Mouse (Mus musculus): ENCODE results near the gene H2afz. TPM values are rescaled to one million over a fixed set of nuclear protein-coding genes. Genes with fewer than 3 reads are reported as not detected.
A peak's percentile ranks its signal among the peaks of the same experiment; 100 is the strongest.

Gene H2afz
- total and polyA plus RNA-seq, 3 experiments: 1,006 to 3,472 (median 1,732) TPM

DNA sequence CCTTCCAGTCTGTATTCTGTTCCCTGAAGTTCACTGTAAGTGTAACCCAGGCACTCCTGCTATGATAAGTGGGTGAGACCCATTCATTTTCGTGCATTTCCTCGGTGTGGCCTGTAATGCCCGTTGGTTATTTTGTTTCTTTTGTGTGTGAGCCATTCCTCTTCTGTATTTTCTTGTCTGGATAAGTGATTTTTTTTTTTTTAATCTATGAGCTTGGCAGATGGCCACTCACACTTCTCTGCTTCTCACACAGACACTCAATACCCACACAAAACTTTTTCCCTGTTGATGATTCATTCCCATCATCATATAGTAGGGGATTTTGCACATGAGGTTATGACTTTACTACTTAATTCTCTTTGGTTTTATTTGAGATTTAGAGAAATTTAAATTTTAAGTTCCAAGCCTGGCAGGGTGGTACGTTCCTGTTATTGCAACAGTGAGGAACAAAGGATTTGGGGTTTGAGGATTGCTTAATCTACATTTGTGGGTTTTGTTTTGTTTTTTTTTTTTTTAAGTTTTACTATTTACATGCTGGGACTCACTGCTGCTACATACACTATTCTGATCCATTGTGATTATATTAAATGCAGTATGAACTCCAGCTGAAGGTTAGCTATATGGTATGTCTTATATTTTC lies 15.9 kb downstream of the H2afz start:
- H3K27ac ChIP-seq (ENCODE audit: control insufficient read depth, low read depth, low read length): no peak overlapping the region
- DNase-seq (ENCODE audit: low read depth, low spot score): no peak
- TF ChIP-seq RCOR1 (IDR thresholded peaks at IDR 0.05; ENCODE audit: low read depth, low read length) (0 out of 2 replicates have a peak, but pooled peaks have one; percentile 35), ZNF384 (IDR thresholded peaks at IDR 0.05; ENCODE audit: low read depth, low read length) (peak; percentile 70; the same call in 1 of the 2 replicates), MAZ (IDR thresholded peaks at IDR 0.05; ENCODE audit: low read depth, low read length) (no peak), CHD1 (IDR thresholded peaks at IDR 0.05; ENCODE audit: low read depth, low read length) (no peak)
- no peaks in the 10 kb centered on the region for H3K9me3 ChIP-seq (replicated peaks; ENCODE audit: insufficient read depth, low read length)
- no peak overlapping the region for H3K4me3 ChIP-seq (ENCODE audit: control insufficient read depth in 1 of 2, insufficient read depth in 1 of 2, low read depth in 2 of 2, low read length in 2 of 2)
- H3K27me3 ChIP-seq (ENCODE audit: control insufficient read depth in 1 of 2, insufficient read depth in 2 of 2, low read length in 2 of 2): no peaks in the 10 kb centered on the region
- H3K9ac ChIP-seq (ENCODE audit: control insufficient read depth, low read depth, low read length, poor library complexity, severe bottlenecking): no peak overlapping the region
- peaks cover 4 to 6% of the 10 kb centered on the region in 2 experiments; a peak in 3 of 4 replicates for H3K4me1 ChIP-seq (ENCODE audit: control insufficient read depth in 1 of 2, insufficient read depth in 2 of 2, low read length in 2 of 2)
- peaks cover 0 to 2% of the 10 kb centered on the region in 2 experiments; a peak in 3 of 4 replicates for H3K36me3 ChIP-seq (ENCODE audit: control insufficient read depth in 1 of 2, insufficient read depth in 2 of 2, low read length in 2 of 2)
- H3K79me2 ChIP-seq (ENCODE audit: control insufficient read depth, insufficient read depth, low read length, poor library complexity): no peaks in the 10 kb centered on the region

- TF ChIP-seq RCOR1 (IDR thresholded peaks at IDR 0.05; ENCODE audit: low read depth, low read length) (no peak), MAFK (IDR thresholded peaks at IDR 0.05; ENCODE audit: borderline replicate concordance, low read depth, low read length) (peak; percentile 59; the same call in 1 of the 2 replicates)
Observed at GRCm38 (mm10) chr3:137881093-137881492, 16.8 kb downstream of the H2afz start.

DNA sequence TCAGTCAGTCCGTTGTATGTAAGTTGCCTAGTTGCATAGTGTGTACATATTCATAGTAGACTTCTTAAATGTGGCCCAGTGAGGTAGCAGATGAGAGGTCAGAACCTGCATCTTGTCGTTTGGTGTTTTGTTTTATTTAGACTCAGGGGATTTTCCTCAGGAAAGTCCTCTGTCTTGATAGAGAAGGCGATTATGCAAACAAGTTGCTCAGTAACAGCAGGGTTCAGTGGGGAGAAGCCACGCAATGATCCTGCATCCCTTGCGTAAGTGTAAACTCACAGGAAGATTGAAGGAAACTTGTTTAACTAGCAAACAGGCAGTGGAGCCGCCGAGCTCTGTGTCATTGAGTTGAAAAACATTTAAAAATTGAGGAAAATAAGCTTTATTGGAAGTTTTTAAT lies 23.7 kb downstream of the H2afz start:
- Histone ChIP-seq H3K79me2 (ENCODE audit: control insufficient read depth, insufficient read depth, low read length, poor library complexity) (no peaks in the 10 kb centered on the region), H3K9ac (ENCODE audit: control insufficient read depth, low read depth, low read length, poor library complexity, severe bottlenecking) (no peak overlapping the region), H3K9me3 (replicated peaks; ENCODE audit: insufficient read depth, low read length) (no peaks in the 10 kb centered on the region), H3K4me3 (ENCODE audit: control insufficient read depth in 1 of 2, insufficient read depth in 1 of 2, low read depth in 2 of 2, low read length in 2 of 2) (no peak overlapping the region), H3K36me3 (ENCODE audit: control insufficient read depth in 1 of 2, insufficient read depth in 2 of 2, low read length in 2 of 2) (peaks cover 2 to 3% of the 10 kb centered on the region in 2 experiments), H3K27ac (ENCODE audit: control insufficient read depth, low read depth, low read length) (no peak overlapping the region), H3K4me1 (ENCODE audit: control insufficient read depth in 1 of 2, insufficient read depth in 2 of 2, low read length in 2 of 2) (peaks cover 3% of the 10 kb centered on the region in 2 experiments; a peak in 3 of 4 replicates), H3K27me3 (ENCODE audit: control insufficient read depth in 1 of 2, insufficient read depth in 2 of 2, low read length in 2 of 2) (no peaks in the 10 kb centered on the region)
- no peak for DNase-seq (ENCODE audit: low read depth, low spot score)
- TF ChIP-seq MAX (IDR thresholded peaks at IDR 0.05; ENCODE audit: low read length): no peak
- TF ChIP-seq ZMIZ1 (IDR thresholded peaks at IDR 0.05; ENCODE audit: low read depth, low read length): no peak
- no peak for TF ChIP-seq E2F4 (IDR thresholded peaks at IDR 0.05; ENCODE audit: borderline replicate concordance, low read depth, low read length)
- no peak for TF ChIP-seq RCOR1 (IDR thresholded peaks at IDR 0.05; ENCODE audit: low read depth, low read length)
- no peak for TF ChIP-seq POLR2AphosphoS5 (IDR thresholded peaks at IDR 0.05; ENCODE audit: borderline replicate concordance, low read depth, low read length)
- no peak for TF ChIP-seq MAZ (IDR thresholded peaks at IDR 0.05; ENCODE audit: low read depth, low read length)
- TF ChIP-seq MEF2A (IDR thresholded peaks at IDR 0.05; ENCODE audit: extremely low read depth, insufficient replicate concordance, low read depth, low read length, poor library complexity, severe bottlenecking): no peak
- TF ChIP-seq CTCF (IDR thresholded peaks at IDR 0.05 in 2 of 3, conservative IDR thresholded peaks at IDR 0.05 in 1 of 3; ENCODE audit: control insufficient read depth in 1 of 3, insufficient read depth in 1 of 3, low read depth in 2 of 3, low read length in 3 of 3, poor library complexity in 1 of 3, severe bottlenecking in 1 of 3): no peak
- TF ChIP-seq TCF12 (IDR thresholded peaks at IDR 0.05; ENCODE audit: low read depth, low read length): no peak

More at GRCm38 (mm10) chr3:137881093-137881492, 16.8 kb downstream of the H2afz start:
- H3K36me3 ChIP-seq (ENCODE audit: control insufficient read depth in 1 of 2, insufficient read depth in 2 of 2, low read length in 2 of 2): peaks cover 0 to 2% of the 10 kb centered on the region in 2 experiments
- no peaks in the 10 kb centered on the region for H3K79me2 ChIP-seq (ENCODE audit: control insufficient read depth, insufficient read depth, low read length, poor library complexity)
- peaks cover 4 to 6% of the 10 kb centered on the region in 2 experiments; a peak in 3 of 4 replicates for H3K4me1 ChIP-seq (ENCODE audit: control insufficient read depth in 1 of 2, insufficient read depth in 2 of 2, low read length in 2 of 2)
- no peaks in the 10 kb centered on the region for H3K9me3 ChIP-seq (replicated peaks; ENCODE audit: insufficient read depth, low read length)
- no peak overlapping the region for H3K27ac ChIP-seq (ENCODE audit: control insufficient read depth, low read depth, low read length)
- H3K9ac ChIP-seq (ENCODE audit: control insufficient read depth, low read depth, low read length, poor library complexity, severe bottlenecking): no peak overlapping the region
- no peak overlapping the region for H3K4me3 ChIP-seq (ENCODE audit: control insufficient read depth in 1 of 2, insufficient read depth in 1 of 2, low read depth in 2 of 2, low read length in 2 of 2)
- no peaks in the 10 kb centered on the region for H3K27me3 ChIP-seq (ENCODE audit: control insufficient read depth in 1 of 2, insufficient read depth in 2 of 2, low read length in 2 of 2)
- no peak for DNase-seq (ENCODE audit: low read depth, low spot score)
